Mouse (Mus musculus) lung, embryonic 16.5 days (tissue): ENCODE results near the gene Opn4. TPM values are rescaled to one million over a fixed set of nuclear protein-coding genes. Genes with fewer than 3 reads are reported as not detected.

Experiments used
- ATAC-seq: fragments of 200-750 bp; cut with Nextera tagmentation; 2 replicates; pipeline ENCODE4 v1.8.0; 2017; ENCODE audit warnings: low read depth, mild to moderate bottlenecking, moderate library complexity
- H3K27ac ChIP-seq: fragments of 300-500 bp; sonication (generic); 2 replicates; pipeline ENCODE4 v1.5.1; 2014; ENCODE audit warnings: mild to moderate bottlenecking, control low read depth, low read length
- H3K27me3 ChIP-seq: fragments of 300-500 bp; sonication (generic); 2 replicates; pipeline ENCODE4 v1.6.1; 2014; ENCODE audit warnings: low read depth, low read length, mixed read lengths; ENCODE audit not compliant: control insufficient read depth, insufficient read depth
- H3K36me3 ChIP-seq: fragments of 300-500 bp; sonication (generic); 2 replicates; pipeline ENCODE4 v1.6.1; 2014; ENCODE audit warnings: low read length; ENCODE audit not compliant: control insufficient read depth, insufficient read depth
- H3K4me1 ChIP-seq: fragments of 300-500 bp; sonication (generic); replicated peaks from 2 replicates; pipeline ENCODE4 v1.6.1; 2014; ENCODE audit warnings: low read length, mixed read lengths; ENCODE audit not compliant: control insufficient read depth, insufficient read depth
- H3K4me2 ChIP-seq: fragments of 300-500 bp; sonication (generic); 2 replicates; pipeline ENCODE4 v1.6.1; 2014; ENCODE audit warnings: low read depth, low read length, control low read depth
- H3K4me3 ChIP-seq: fragments of 300-500 bp; sonication (generic); 2 replicates; pipeline ENCODE4 v1.5.1; 2014; ENCODE audit warnings: mild to moderate bottlenecking, low read length, control low read depth
- H3K9ac ChIP-seq: fragments of 300-500 bp; sonication (generic); 2 replicates; pipeline ENCODE4 v1.6.1; 2014; ENCODE audit warnings: low read length, control low read depth
- H3K9me3 ChIP-seq: fragments of 300-500 bp; sonication (generic); 2 replicates; pipeline ENCODE4 v1.6.1; 2016; ENCODE audit warnings: low read length; ENCODE audit not compliant: control insufficient read depth
- WGBS: fragments of 180-500 bp; shearing (Covaris S2); extraction: QIAGEN DNeasy Blood & Tissue Kit; methylation state at CpG from one replicate; pipeline ENCODE4 v1.1.7; 2014; 5-methylcytosine and 5-hydroxymethylcytosine counted together
- polyA plus RNA-seq: library from polyadenylated mRNA; unstranded; fragments of >200 nt; fragmentation: Nextera tagmentation; extraction: Ambion mirVana; gene quantifications from 2 replicates; pipeline ENCODE4 v1.2.1, GENCODE M21; 2015

Gene Opn4
- polyA plus RNA-seq, 1 experiment from 2014 or later = 0.26 TPM

- H3K9ac ChIP-seq = no peak overlapping the region
- H3K9me3 ChIP-seq = no peaks in the 10 kb centered on the region
- no peaks in the 10 kb centered on the region; the same call in 1 of the 2 replicates for H3K27me3 ChIP-seq
- ATAC-seq = no peak
- 67% methylated on average over 13 of the region's 13 CpGs for WGBS
- H3K27ac ChIP-seq = no peak overlapping the region
- no peaks in the 10 kb centered on the region for H3K36me3 ChIP-seq
- H3K4me3 ChIP-seq = no peak overlapping the region
- H3K4me1 ChIP-seq = no peaks in the 10 kb centered on the region
- H3K4me2 ChIP-seq = no peak overlapping the region
Observed at GRCm38 (mm10) chr14:34555211-34555610, 44.7 kb downstream of the Opn4 start.

DNA sequence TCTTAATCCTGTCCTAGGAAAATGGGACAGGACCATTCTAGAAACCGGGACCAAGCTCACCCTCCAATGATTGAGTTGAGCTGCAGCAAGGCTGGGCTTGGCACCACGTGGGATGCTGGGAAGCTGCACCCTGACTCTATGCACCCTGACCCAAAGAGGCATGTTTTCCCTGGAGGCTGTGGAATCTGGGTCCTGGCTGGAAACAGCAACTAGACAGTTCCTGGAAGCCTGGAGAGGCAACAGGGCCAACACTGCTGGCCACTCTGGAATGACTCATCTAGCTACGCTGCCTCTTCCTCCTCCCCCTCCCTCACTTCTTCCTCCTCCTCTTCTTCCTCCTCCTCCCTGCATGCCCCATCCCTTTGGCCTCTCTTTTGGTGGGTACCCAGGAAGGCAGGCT, 45.9 kb downstream of the Opn4 start:
- H3K4me1 ChIP-seq = peaks cover 2% of the 10 kb centered on the region; the same call in 1 of the 2 replicates
- no peak overlapping the region for H3K9ac ChIP-seq
- 43% methylated on average over 3 of the region's 3 CpGs for WGBS
- peaks cover 2% of the 10 kb centered on the region; the same call in 1 of the 2 replicates for H3K27me3 ChIP-seq
- H3K4me3 ChIP-seq = no peak overlapping the region
- ATAC-seq = no peak
- H3K36me3 ChIP-seq = no peaks in the 10 kb centered on the region
- H3K9me3 ChIP-seq = no peaks in the 10 kb centered on the region
- no peak overlapping the region for H3K27ac ChIP-seq
- H3K4me2 ChIP-seq = no peak overlapping the region

GRCm38 (mm10) chr14:34553470-34553869, 46.5 kb downstream of the Opn4 start:
- H3K27ac ChIP-seq = no peak overlapping the region
- H3K4me2 ChIP-seq = no peak overlapping the region
- no peaks in the 10 kb centered on the region for H3K36me3 ChIP-seq
- H3K27me3 ChIP-seq = peaks cover 2% of the 10 kb centered on the region; the same call in 1 of the 2 replicates
- no peak overlapping the region for H3K9ac ChIP-seq
- no peak for ATAC-seq
- 69% methylated on average over 6 of the region's 6 CpGs for WGBS
- H3K4me3 ChIP-seq = no peak overlapping the region
- peaks cover 2% of the 10 kb centered on the region; the same call in 1 of the 2 replicates for H3K4me1 ChIP-seq
- no peaks in the 10 kb centered on the region for H3K9me3 ChIP-seq

GRCm38 (mm10) chr14:34552226-34552625, 47.7 kb downstream of the Opn4 start:
- peaks cover 2% of the 10 kb centered on the region; the same call in 1 of the 2 replicates for H3K27me3 ChIP-seq
- H3K4me3 ChIP-seq = no peak overlapping the region
- H3K36me3 ChIP-seq = no peaks in the 10 kb centered on the region
- no peak overlapping the region for H3K27ac ChIP-seq
- no peak overlapping the region for H3K4me2 ChIP-seq
- ATAC-seq = no peak
- WGBS = 87% methylated on average over 5 of the region's 5 CpGs
- H3K9me3 ChIP-seq = no peaks in the 10 kb centered on the region
- H3K4me1 ChIP-seq = peaks cover 8% of the 10 kb centered on the region; the same call in 1 of the 2 replicates
- no peak overlapping the region for H3K9ac ChIP-seq

DNA sequence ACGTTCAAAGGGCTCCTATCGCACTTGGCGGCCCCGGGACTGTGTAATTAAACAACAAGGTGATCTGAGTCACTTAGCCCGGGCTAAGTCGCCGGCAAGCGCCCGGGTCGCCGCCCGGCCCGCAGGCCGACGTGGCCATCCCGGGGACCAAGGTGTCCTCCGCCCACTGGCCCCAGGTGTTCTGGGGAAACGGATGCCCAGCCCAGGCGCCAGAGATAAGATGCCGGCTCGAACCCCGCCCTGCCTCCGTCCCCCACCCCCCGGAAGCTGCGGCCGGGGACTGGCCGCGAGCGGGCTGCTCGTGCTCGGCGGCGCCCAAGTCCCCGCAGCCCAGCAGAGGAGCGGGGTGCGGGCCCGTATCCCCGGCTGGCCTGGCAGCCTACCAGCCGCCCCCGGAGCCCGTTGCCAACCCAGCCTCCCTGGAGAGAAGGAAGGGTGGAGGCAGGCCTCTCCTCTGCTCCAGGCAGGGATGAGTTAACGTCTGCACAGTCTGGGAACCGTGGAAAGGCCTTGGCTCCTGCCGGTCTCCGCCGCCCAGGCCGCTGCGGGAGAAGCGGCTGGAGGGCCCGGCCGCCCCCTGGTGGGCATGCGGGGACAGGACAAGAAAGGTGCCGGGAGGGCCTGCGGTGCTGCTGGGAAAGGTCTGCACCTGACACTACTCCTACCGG, 50.8 kb downstream of the Opn4 start:
- Histone ChIP-seq H3K9me3 (no peaks in the 10 kb centered on the region), H3K27ac (peak overlapping the region; percentile 88), H3K4me1 (peaks cover 8% of the 10 kb centered on the region; the same call in 1 of the 2 replicates), H3K9ac (peak overlapping the region; percentile 83), H3K4me2 (peak overlapping the region; percentile 96), H3K4me3 (peak overlapping the region; percentile 77), H3K36me3 (no peaks in the 10 kb centered on the region), H3K27me3 (peaks cover 10% of the 10 kb centered on the region)
- WGBS = under 1% methylated on average over 51 of the region's 55 CpGs
- peak; percentile 93 for ATAC-seq

DNA sequence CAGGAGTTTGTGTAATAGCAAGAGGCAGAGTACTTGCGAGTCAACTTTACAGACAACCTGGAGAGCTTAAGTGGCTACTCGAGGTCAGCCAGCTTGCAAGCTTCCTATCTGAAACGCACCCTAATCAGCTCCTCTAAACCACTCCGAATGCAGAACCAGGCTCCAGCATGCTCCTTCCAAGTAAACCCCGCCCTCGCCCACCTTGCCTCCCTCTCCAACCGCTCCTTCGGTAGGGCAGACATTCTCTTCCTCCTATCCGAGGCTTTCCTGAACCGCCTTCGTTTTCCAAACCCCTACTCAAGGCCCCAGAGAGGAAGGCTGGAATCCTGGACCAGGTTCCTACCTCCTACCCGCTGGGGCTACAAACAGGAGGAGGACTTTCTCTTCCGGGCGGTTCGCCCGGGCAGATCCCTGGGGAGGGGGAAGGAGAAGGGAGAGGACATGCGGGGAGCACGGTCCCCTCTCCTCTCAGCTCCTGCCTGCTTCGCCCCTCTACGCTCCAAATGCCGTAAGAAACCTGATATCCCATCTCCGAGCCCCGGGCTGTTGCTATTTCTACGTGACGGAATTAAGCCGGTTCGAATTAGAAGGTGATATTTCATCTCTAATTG, 51.4 kb downstream of the Opn4 start:
- Histone ChIP-seq H3K36me3 (no peaks in the 10 kb centered on the region), H3K27me3 (peaks cover 10% of the 10 kb centered on the region), H3K4me1 (peaks cover 8% of the 10 kb centered on the region; the same call in 1 of the 2 replicates), H3K9me3 (no peaks in the 10 kb centered on the region), H3K4me2 (peak overlapping the region; percentile 96), H3K27ac (peak overlapping the region; percentile 88), H3K9ac (peak overlapping the region; percentile 83), H3K4me3 (peak overlapping the region; percentile 77)
- peak; percentile 77 for ATAC-seq
- WGBS = under 1% methylated on average over 27 of the region's 27 CpGs

- Histone ChIP-seq H3K4me3 (no peak overlapping the region), H3K4me1 (peaks cover 10% of the 10 kb centered on the region; the same call in 1 of the 2 replicates), H3K9ac (no peak overlapping the region), H3K4me2 (no peak overlapping the region), H3K36me3 (no peaks in the 10 kb centered on the region), H3K27me3 (peaks cover 8% of the 10 kb centered on the region), H3K27ac (no peak overlapping the region), H3K9me3 (no peaks in the 10 kb centered on the region; the same call in 1 of the 2 replicates)
- 68% methylated on average over 2 of the region's 2 CpGs for WGBS
- ATAC-seq = no peak
Observed at GRCm38 (mm10) chr14:34544545-34544944, 55.4 kb downstream of the Opn4 start.

DNA sequence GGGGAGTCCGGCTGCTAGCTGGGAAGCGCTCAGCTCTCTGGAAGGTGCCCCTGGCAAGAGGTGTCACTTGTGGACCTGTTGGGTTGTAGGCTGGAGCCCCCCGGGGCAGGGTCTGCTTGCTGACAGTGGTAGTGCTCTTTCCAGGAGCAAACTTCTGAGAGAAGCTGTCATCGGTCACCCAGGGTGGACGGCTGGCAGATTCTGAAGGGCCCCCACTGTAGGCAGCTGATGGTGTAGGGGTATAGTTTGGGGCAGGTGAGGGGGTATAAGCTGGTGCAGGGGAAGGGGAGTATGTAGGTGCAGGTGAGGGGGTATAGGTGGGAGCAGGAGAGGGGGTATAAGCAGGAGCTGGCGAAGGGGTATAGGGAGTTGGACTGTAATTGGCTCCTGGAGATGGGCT, 55.9 kb downstream of the Opn4 start:
- Histone ChIP-seq H3K4me2 (no peak overlapping the region), H3K9me3 (no peaks in the 10 kb centered on the region; the same call in 1 of the 2 replicates), H3K4me1 (peaks cover 9% of the 10 kb centered on the region; the same call in 1 of the 2 replicates), H3K36me3 (no peaks in the 10 kb centered on the region), H3K27ac (no peak overlapping the region), H3K4me3 (no peak overlapping the region), H3K9ac (no peak overlapping the region), H3K27me3 (peaks cover 8% of the 10 kb centered on the region)
- no peak for ATAC-seq
- 80% methylated on average over 6 of the region's 6 CpGs for WGBS

DNA sequence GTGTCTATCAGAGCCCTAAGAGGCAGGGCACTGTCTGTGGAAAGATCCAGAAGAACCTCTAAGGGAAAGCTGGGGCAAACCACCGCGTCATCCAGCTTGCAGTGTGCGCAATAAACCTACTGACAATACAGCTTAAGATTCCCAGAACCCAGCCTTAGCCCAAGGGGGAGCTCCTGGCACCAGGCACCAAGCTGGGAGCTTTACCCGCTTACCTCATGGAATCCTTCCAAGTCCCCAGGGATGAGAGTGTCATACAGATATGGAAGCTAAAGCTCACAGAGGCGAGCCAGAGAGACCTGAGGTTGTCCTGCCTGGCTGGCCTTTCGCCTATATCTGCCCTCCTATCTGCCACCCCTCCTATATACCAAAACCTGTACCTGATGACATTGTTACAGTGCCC, 56.3 kb downstream of the Opn4 start:
- no peak for ATAC-seq
- H3K4me2 ChIP-seq = no peak overlapping the region
- H3K4me1 ChIP-seq = peaks cover 9% of the 10 kb centered on the region; the same call in 1 of the 2 replicates
- no peak overlapping the region for H3K27ac ChIP-seq
- H3K27me3 ChIP-seq = peaks cover 8% of the 10 kb centered on the region
- no peaks in the 10 kb centered on the region; the same call in 1 of the 2 replicates for H3K9me3 ChIP-seq
- WGBS = 68% methylated on average over 6 of the region's 6 CpGs
- no peak overlapping the region for H3K9ac ChIP-seq
- no peak overlapping the region for H3K4me3 ChIP-seq
- H3K36me3 ChIP-seq = no peaks in the 10 kb centered on the region
